Mouse (Mus musculus) olfactory bulb, adult 2 months (tissue): ENCODE data around the gene Mapkap1. TPM values are rescaled to one million over a fixed set of nuclear protein-coding genes. Genes with fewer than 3 reads are reported as not detected.

Source experiments
- H3K27ac ChIP-seq: fragments of 200-500 bp; 2 replicates; pipeline ENCODE4 v1.5.1; 2012; ENCODE audit warnings: low read depth, low read length; ENCODE audit not compliant: insufficient read depth
- H3K4me1 ChIP-seq: fragments of 200-500 bp; 2 replicates; pipeline ENCODE4 v1.6.1; 2012; ENCODE audit warnings: low read length; ENCODE audit not compliant: control insufficient read depth, insufficient read depth
- H3K4me3 ChIP-seq: fragments of 200-500 bp; 2 replicates; pipeline ENCODE4 v1.5.1; 2012; ENCODE audit warnings: mild to moderate bottlenecking, low read depth, low read length, moderate library complexity; ENCODE audit not compliant: insufficient read depth
- CTCF ChIP-seq: fragments of 200-500 bp; IDR thresholded peaks from 2 replicates; pipeline ENCODE4 v1.5.1; 2012; ENCODE audit warnings: low read depth, mild to moderate bottlenecking, low read length, moderate library complexity; ENCODE audit not compliant: insufficient read depth
- POLR2A ChIP-seq: fragments of 200-500 bp; IDR thresholded peaks from 2 replicates; pipeline ENCODE4 v1.6.1; 2012; ENCODE audit warnings: mild to moderate bottlenecking, low read depth, low read length, moderate library complexity; ENCODE audit not compliant: insufficient read depth
- WGBS: fragments of 180-500 bp; shearing (Covaris S2); methylation state at CpG from one replicate; pipeline ENCODE4 v1.1.7; 2018; 5-methylcytosine and 5-hydroxymethylcytosine counted together
- polyA plus RNA-seq: library from polyadenylated mRNA; stranded (reverse); fragments of >200 nt; gene quantifications from 2 replicates; pipeline ENCODE4 v1.2.4, GENCODE M21; 2012; ENCODE audit warnings: low replicate concordance; ENCODE audit not compliant: missing spikeins, insufficient read depth, insufficient read length

Gene Mapkap1
- polyA plus RNA-seq, 1 experiment, result not detected

- Histone ChIP-seq H3K4me3 (no peak overlapping the region), H3K27ac (no peak overlapping the region), H3K4me1 (peaks cover 12% of the 10 kb centered on the region; the same call in 1 of the 2 replicates)
- WGBS, result 68% methylated on average over 22 of the region's 22 CpGs
- TF ChIP-seq POLR2A (no peak), CTCF (0 out of 2 replicates have a peak, but pooled peaks have one; percentile 24)
Observed at GRCm38 (mm10) chr2:34644571-34645526, 238.3 kb downstream of the Mapkap1 start.

- 26% methylated on average over 21 of the region's 21 CpGs for WGBS
- no peak for TF ChIP-seq CTCF
- no peak for TF ChIP-seq POLR2A
- Histone ChIP-seq H3K4me3 (peak overlapping the region; percentile 36), H3K4me1 (peaks cover 12% of the 10 kb centered on the region; the same call in 1 of the 2 replicates), H3K27ac (no peak overlapping the region)
Observed at GRCm38 (mm10) chr2:34645851-34646540, 239.4 kb downstream of the Mapkap1 start.

- Histone ChIP-seq H3K27ac (no peak overlapping the region), H3K4me1 (peaks cover 12% of the 10 kb centered on the region; the same call in 1 of the 2 replicates), H3K4me3 (no peak overlapping the region)
- TF ChIP-seq POLR2A, result no peak
- TF ChIP-seq CTCF, result no peak
- 19% methylated on average over 5 of the region's 5 CpGs for WGBS
Observed at GRCm38 (mm10) chr2:34646541-34646865, 239.9 kb downstream of the Mapkap1 start.

- no peak overlapping the region for H3K27ac ChIP-seq
- WGBS, result 47% methylated on average over 11 of the region's 11 CpGs
Observed at GRCm38 (mm10) chr2:34647410-34647809, 240.8 kb downstream of the Mapkap1 start.

GRCm38 (mm10) chr2:34667820-34668219 lies 261.2 kb downstream of the Mapkap1 start:
- WGBS, result 57% methylated on average over 10 of the region's 10 CpGs
- H3K4me3 ChIP-seq, result no peak overlapping the region
- no peak overlapping the region for H3K27ac ChIP-seq
- H3K4me1 ChIP-seq, result peaks cover 22% of the 10 kb centered on the region
- no peak for TF ChIP-seq CTCF
- TF ChIP-seq POLR2A, result no peak

More at GRCm38 (mm10) chr2:34647410-34647809, 240.8 kb downstream of the Mapkap1 start:
- H3K4me1 ChIP-seq, result peaks cover 12% of the 10 kb centered on the region; the same call in 1 of the 2 replicates
- no peak for TF ChIP-seq POLR2A
- TF ChIP-seq CTCF, result no peak
- no peak overlapping the region for H3K4me3 ChIP-seq

GRCm38 (mm10) chr2:34668440-34669191 lies 262.0 kb downstream of the Mapkap1 start:
- no peak overlapping the region for H3K27ac ChIP-seq
- WGBS, result 44% methylated on average over 17 of the region's 17 CpGs
- TF ChIP-seq CTCF, result no peak
- peaks cover 22% of the 10 kb centered on the region for H3K4me1 ChIP-seq
- H3K4me3 ChIP-seq, result no peak overlapping the region

GRCm38 (mm10) chr2:34669203-34669746 lies 262.7 kb downstream of the Mapkap1 start:
- no peak for TF ChIP-seq POLR2A
- no peak for TF ChIP-seq CTCF
- no peak overlapping the region for H3K27ac ChIP-seq
- H3K4me3 ChIP-seq, result no peak overlapping the region
- peaks cover 22% of the 10 kb centered on the region for H3K4me1 ChIP-seq
- WGBS, result 66% methylated on average over 8 of the region's 8 CpGs

- Histone ChIP-seq H3K4me3 (no peak overlapping the region), H3K4me1 (peaks cover 22% of the 10 kb centered on the region), H3K27ac (no peak overlapping the region)
- TF ChIP-seq CTCF (no peak), POLR2A (no peak)
- WGBS, result 80% methylated on average over 6 of the region's 6 CpGs
Observed at GRCm38 (mm10) chr2:34670470-34670869, 263.9 kb downstream of the Mapkap1 start.

- TF ChIP-seq CTCF (peak; percentile 47; the same call in 1 of the 2 replicates), POLR2A (no peak)
- 22% methylated on average over 31 of the region's 31 CpGs for WGBS
Observed at GRCm38 (mm10) chr2:34671385-34672026, 264.9 kb downstream of the Mapkap1 start.

More at GRCm38 (mm10) chr2:34671385-34672026, 264.9 kb downstream of the Mapkap1 start:
- H3K4me3 ChIP-seq, result peak overlapping the region; percentile 51
- peaks cover 22% of the 10 kb centered on the region for H3K4me1 ChIP-seq
- H3K27ac ChIP-seq, result no peak overlapping the region
